Mouse (Mus musculus): Measurements from ENCODE around the gene Sp7. TPM values are rescaled to one million over a fixed set of nuclear protein-coding genes. Genes with fewer than 3 reads are reported as not detected.

Sp7 gene
- 0.05 and 0.10 TPM in 2 replicates for polyA plus RNA-seq (2012; rRNA removed)

DNA sequence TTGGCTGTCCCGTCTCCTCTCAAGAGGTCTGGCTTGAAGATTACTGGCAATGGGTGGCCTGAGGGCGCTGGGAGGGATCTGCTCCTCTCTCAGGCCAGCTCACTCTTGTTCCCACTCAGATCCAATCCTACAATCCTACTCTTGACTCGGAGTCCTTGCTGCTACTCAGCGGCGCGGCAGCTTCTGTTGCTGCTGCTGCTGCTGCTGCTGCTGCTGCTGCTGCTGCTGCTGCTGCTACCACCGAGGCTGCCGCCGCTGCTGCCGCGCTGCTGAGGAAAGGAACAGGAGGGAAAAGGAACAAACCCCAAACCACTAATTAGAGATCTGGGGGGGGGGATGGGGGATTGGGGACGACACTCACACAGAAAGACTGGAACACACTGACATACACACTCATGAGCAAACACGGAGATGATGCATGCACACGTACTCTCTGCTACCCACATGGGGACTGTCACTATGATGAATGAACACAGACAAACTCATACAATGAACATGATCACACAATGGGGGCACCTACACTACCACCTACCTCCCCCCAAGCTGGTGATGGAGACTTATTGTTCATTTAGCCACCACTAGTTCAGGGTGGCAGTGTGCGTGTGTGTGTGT is at the start of gene Sp7:
Gene Sp7, minus strand, starts transcription at position 450 of the 612 bp plus-strand sequence.

DNA sequence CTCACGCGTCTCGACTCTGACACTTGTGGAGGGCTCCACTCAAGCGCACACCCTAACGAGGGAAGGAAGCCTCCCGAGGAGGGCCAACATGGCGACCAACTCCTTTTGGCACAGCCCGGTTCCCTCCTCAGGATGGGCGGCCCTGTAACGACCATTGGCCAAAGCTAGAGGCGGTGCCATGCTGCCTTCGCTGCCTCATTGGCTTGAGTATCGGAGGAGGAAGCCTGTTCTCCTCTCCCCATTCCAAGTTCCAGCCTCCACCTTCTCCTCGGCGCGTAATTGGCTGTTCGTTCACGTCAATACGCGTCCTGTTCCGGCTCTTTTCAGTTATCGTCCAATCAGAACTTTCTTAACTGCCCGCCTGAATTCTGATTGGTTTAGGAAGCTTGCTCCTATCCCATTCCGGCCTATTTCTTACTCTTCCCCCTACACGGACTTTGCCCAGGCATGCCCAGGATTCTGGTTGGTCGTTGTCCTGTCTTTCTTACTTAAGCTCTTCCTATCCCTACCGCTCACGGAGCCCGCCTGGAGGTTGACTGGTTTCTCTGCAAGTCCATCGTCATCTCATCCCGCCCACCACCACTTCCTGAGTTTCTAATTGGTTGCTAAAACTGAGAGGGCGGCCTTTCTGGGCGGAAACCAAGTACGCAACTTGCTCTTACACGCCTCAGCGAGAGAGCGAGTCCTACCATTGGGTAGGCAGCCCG is 38.7 kb upstream of the Sp7 start, which contains the start of gene Sp1:
Gene Sp1, plus strand, starts transcription at position 655 of the 707 bp plus-strand sequence.

DNA sequence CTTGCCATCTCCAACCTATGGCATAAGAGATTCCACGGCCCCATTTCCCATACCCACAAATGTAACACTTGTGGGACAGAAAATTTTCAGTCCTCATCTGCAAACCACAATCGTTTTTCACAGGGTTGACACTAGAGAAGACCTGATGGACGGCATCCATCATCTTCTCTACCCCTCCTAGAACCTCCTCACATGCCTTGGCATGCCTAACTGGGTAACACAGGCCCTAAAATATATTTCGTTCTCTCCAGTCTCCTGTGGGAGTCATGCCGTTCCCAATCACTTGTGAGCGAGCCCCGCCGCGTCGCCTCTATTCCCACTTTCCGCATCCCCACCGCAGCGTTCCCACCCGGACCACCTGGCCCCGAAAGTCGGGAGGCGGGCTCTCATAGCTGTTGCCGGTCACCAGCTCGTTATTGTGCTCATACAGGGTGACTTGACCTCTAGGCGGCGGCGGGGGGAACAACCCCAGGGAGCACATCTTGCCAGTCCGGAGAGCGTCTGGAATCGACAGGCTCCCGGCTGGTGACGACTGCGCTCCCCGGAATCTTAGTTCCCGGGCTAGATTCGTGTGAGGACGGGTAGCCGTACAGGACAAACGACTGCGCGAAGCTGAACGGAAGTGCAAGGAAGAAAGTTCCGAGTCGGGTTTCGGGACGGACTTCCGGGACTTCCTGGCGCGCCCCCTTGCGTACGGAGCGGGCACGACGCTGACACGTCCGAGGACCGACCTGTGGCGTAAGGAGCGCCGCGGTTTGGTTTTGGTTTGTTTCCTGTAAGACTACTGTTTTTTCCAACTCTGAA is 16.6 kb downstream of the Sp7 start, which contains the start of gene Aaas:
Gene Aaas, minus strand, starts transcription at position 634 of the 804 bp plus-strand sequence.

DNA sequence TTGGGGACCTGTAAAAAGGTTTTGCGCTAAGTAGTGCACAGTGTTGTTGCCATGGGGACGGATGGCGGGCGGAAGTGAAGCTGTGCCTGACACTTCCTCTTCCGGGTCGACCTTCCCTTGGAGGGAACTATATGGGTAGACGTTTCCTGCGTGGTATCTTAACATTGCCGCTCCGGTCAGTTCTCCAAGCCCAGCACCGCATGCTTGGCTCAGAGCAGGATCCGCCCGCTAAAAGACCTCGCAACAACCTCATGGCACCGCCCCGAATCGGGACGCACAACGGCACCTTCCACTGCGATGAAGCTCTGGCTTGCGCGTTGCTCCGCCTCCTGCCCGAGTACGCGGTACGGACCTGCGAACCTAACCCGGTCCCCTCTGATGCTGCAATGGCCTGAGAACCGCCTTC is 35.4 kb downstream of the Sp7 start, which contains the start of gene Myg1:
Gene Myg1, plus strand, starts transcription at position 100 of the 406 bp plus-strand sequence.

DNA sequence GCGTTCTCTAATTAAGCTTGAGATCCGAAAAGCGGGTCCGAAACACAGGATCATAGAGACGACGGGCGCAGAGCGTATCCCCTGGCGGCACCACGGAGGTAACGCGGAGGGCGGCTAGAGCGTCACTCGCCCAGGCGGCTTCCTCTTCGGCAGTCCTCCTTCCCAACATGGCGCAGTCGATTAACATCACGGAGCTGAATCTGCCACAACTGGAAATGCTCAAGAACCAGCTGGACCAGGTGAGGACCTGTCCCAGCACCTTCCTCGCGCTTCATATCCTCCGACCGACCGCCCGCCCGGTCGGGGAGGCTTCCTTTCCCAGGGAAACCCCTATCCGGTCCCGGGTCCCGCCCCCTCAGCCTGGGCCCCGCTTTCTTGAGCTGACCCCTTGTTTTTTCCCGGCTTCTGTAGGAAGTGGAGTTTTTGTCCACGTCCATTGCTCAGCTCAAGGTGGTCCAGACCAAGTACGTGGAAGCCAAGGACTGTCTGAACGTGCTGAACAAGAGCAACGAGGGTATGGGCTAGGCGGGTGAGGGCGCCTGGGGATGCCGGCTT is 40.9 kb downstream of the Sp7 start, which contains the start of gene Pfdn5:
Gene Pfdn5, plus strand, starts transcription at position 95 of the 555 bp plus-strand sequence.

Other genes with a start within 250 kb of the Sp7 start
- 31.6 and 32.7 TPM in 2 replicates for gene Spryd3, start 230.9 kb downstream of the Sp7 start, polyA plus RNA-seq (2012; rRNA removed)
- gene Igfbp6, start 222.8 kb downstream of the Sp7 start, polyA plus RNA-seq (2012; rRNA removed), result 38.2 and 48.3 TPM in 2 replicates
- 8.3 and 10.1 TPM in 2 replicates for gene Soat2, start 216.7 kb downstream of the Sp7 start, polyA plus RNA-seq (2012; rRNA removed)
- 5.2 and 6.7 TPM in 2 replicates for gene Zfp740, start 163.9 kb downstream of the Sp7 start, polyA plus RNA-seq (2012; rRNA removed)
- gene Csad, start 162.5 kb downstream of the Sp7 start, polyA plus RNA-seq (2012; rRNA removed), result 16.5 and 23.7 TPM in 2 replicates
- 1.9 and 3.1 TPM in 2 replicates for gene Itgb7, start 135.2 kb downstream of the Sp7 start, polyA plus RNA-seq (2012; rRNA removed)
- gene Rarg, start 109.7 kb downstream of the Sp7 start, polyA plus RNA-seq (2012; rRNA removed), result 29.2 and 33.2 TPM in 2 replicates
- gene Gm9918, start 96.6 kb downstream of the Sp7 start, polyA plus RNA-seq (2012; rRNA removed), result 0.06 TPM in 2 replicates
- 57.4 and 84.1 TPM in 2 replicates for gene Mfsd5, start 87.7 kb downstream of the Sp7 start, polyA plus RNA-seq (2012; rRNA removed)
- gene Espl1, start 70.9 kb downstream of the Sp7 start, polyA plus RNA-seq (2012; rRNA removed), result 2.2 and 4.3 TPM in 2 replicates
- gene Pfdn5, start 41.1 kb downstream of the Sp7 start, polyA plus RNA-seq (2012; rRNA removed), result 10.2 and 10.5 TPM in 2 replicates
- 24.7 and 27.7 TPM in 2 replicates for gene Myg1, start 35.5 kb downstream of the Sp7 start, polyA plus RNA-seq (2012; rRNA removed)
- 22.6 and 24.0 TPM in 2 replicates for gene Aaas, start 16.4 kb downstream of the Sp7 start, polyA plus RNA-seq (2012; rRNA removed)
- 2.7 and 7.2 TPM in 2 replicates for gene Sp1, start 39.0 kb upstream of the Sp7 start, polyA plus RNA-seq (2012; rRNA removed)
- 2.6 and 6.6 TPM in 2 replicates for gene Amhr2, start 78.2 kb upstream of the Sp7 start, polyA plus RNA-seq (2012; rRNA removed)
- gene Prr13, start 91.8 kb upstream of the Sp7 start, polyA plus RNA-seq (2012; rRNA removed), result 485 and 586 TPM in 2 replicates
- gene Pcbp2, start 103.4 kb upstream of the Sp7 start, polyA plus RNA-seq (2012; rRNA removed), result 195 and 199 TPM in 2 replicates
- gene Gm10337, start 136.5 kb upstream of the Sp7 start, polyA plus RNA-seq (2012; rRNA removed), result not detected in 2 replicates
- gene Map3k12, start 149.9 kb upstream of the Sp7 start, polyA plus RNA-seq (2012; rRNA removed), result 1.8 and 2.4 TPM in 2 replicates
- gene Tarbp2, start 151.0 kb upstream of the Sp7 start, polyA plus RNA-seq (2012; rRNA removed), result 52.2 and 62.0 TPM in 2 replicates
- 2.6 and 5.3 TPM in 2 replicates for gene Npff, start 157.8 kb upstream of the Sp7 start, polyA plus RNA-seq (2012; rRNA removed)

All from stomach, adult 2 months (tissue).